Mouse (Mus musculus) erythroblast, embryonic 14.5 days (primary cell): ENCODE measurements around the gene Vars.

ENCODE experiments used
- GATA1 ChIP-seq: IDR thresholded peaks from 2 replicates; pipeline ENCODE4 v1.6.1; 2012; ENCODE audit warnings: low read length, inconsistent platforms, mixed read lengths
- TAL1 ChIP-seq: IDR thresholded peaks from 3 replicates; pipeline ENCODE4 v1.6.1; 2012; ENCODE audit warnings: low read length, inconsistent platforms, mixed read lengths

DNA sequence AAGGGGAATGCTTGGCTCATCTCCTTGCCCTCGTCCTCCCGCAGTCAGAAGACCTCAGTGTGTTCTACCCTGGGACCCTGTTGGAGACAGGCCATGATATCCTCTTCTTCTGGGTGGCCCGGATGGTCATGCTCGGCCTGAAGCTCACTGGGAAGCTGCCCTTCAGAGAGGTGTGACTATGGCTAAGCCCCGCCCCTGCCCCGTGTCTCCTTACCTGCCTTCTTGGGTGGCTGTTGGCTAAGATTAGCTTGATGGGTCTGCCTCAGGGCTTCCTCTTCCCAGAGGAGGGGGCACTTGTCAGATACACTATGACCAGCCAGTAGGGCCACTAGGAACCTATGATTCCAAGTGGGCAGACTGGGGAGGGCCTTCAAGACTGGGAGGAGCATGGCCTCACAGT, 12.4 kb downstream of the Vars start:
- TF ChIP-seq GATA1, result no peak
- no peak for TF ChIP-seq TAL1
